Mouse (Mus musculus) forebrain, embryonic 14.5 days (tissue): Measurements from ENCODE around the gene Pnmal1. TPM values are rescaled to one million over a fixed set of nuclear protein-coding genes. Genes with fewer than 3 reads are reported as not detected.

Experiments used
- ATAC-seq: fragments of 200-750 bp; cut with Nextera tagmentation; 2 replicates; pipeline ENCODE4 v1.8.0; 2017; ENCODE audit warnings: mild to moderate bottlenecking, moderate library complexity
- DNase-seq: peaks from one replicate; pipeline ENCODE4 v3.0.0-alpha.2; 2015; ENCODE audit warnings: low spot score
- H3K27ac ChIP-seq: fragments of 300-500 bp; sonication (generic); 2 replicates; pipeline ENCODE4 v1.5.1; 2014; ENCODE audit warnings: low read depth, mild to moderate bottlenecking, control low read depth, low read length, moderate library complexity
- H3K27me3 ChIP-seq: fragments of 300-500 bp; sonication (generic); replicated peaks from 2 replicates; pipeline ENCODE4 v1.6.1; 2014; ENCODE audit warnings: low read length, control low read depth, mixed read lengths; ENCODE audit not compliant: control insufficient read depth, insufficient read depth
- H3K36me3 ChIP-seq: fragments of 300-500 bp; sonication (generic); 2 replicates; pipeline ENCODE4 v1.6.1; 2014; ENCODE audit warnings: low read length, control low read depth; ENCODE audit not compliant: control insufficient read depth, insufficient read depth
- H3K4me1 ChIP-seq: fragments of 300-500 bp; sonication (generic); 2 replicates; pipeline ENCODE4 v1.6.1; 2014; ENCODE audit warnings: antibody characterized with exemption, low read length, control low read depth; ENCODE audit not compliant: control insufficient read depth, insufficient read depth
- H3K4me2 ChIP-seq: fragments of 300-500 bp; sonication (generic); 2 replicates; pipeline ENCODE4 v1.6.1; 2014; ENCODE audit warnings: mild to moderate bottlenecking, control low read depth, low read length
- H3K4me3 ChIP-seq: fragments of 300-500 bp; sonication (generic); 2 replicates; pipeline ENCODE4 v1.5.1; 2014; ENCODE audit warnings: low read depth, low read length, control low read depth
- H3K9ac ChIP-seq: fragments of 300-500 bp; sonication (generic); 2 replicates; pipeline ENCODE4 v1.6.1; 2014; ENCODE audit warnings: mild to moderate bottlenecking, low read length, control low read depth, moderate library complexity
- H3K9me3 ChIP-seq: fragments of 300-500 bp; sonication (generic); replicated peaks from 2 replicates; pipeline ENCODE4 v1.6.1; 2016; ENCODE audit warnings: low read length, control low read depth, mixed read lengths; ENCODE audit not compliant: control insufficient read depth
- WGBS: fragments of 180-500 bp; shearing (Covaris S2); extraction: QIAGEN DNeasy Blood & Tissue Kit; methylation state at CpG from one replicate; pipeline ENCODE4 v1.1.7; 2014; 5-methylcytosine and 5-hydroxymethylcytosine counted together
- polyA plus RNA-seq: library from polyadenylated mRNA; unstranded; fragments of >200 nt; fragmentation: Nextera tagmentation; extraction: Ambion mirVana; gene quantifications from 2 replicates; pipeline ENCODE4 v1.2.1, GENCODE M21; 2014

Gene Pnmal1
- polyA plus RNA-seq, 1 experiment from 2014 or later, result 55.5 TPM

- Histone ChIP-seq H3K27ac (peak overlapping the region; percentile 74), H3K4me3 (no peak overlapping the region), H3K4me2 (peak overlapping the region; percentile 8; the same call in 1 of the 2 replicates), H3K4me1 (peaks cover 26% of the 10 kb centered on the region), H3K9ac (no peak overlapping the region; the same call in 1 of the 2 replicates), H3K9me3 (no peaks in the 10 kb centered on the region), H3K27me3 (no peaks in the 10 kb centered on the region), H3K36me3 (no peaks in the 10 kb centered on the region)
- ATAC-seq (0 out of 2 replicates have a peak, but pooled peaks have one; percentile 35), DNase-seq (peak; percentile 56)
- 33% methylated on average over 7 of the region's 7 CpGs for WGBS
Measured at GRCm38 (mm10) chr7:16987541-16988149, 28.2 kb downstream of the Pnmal1 start.

GRCm38 (mm10) chr7:16988405-16988804, 28.9 kb downstream of the Pnmal1 start:
- Histone ChIP-seq H3K4me1 (peaks cover 26% of the 10 kb centered on the region), H3K27me3 (no peaks in the 10 kb centered on the region), H3K4me2 (no peak overlapping the region), H3K9ac (no peak overlapping the region; the same call in 1 of the 2 replicates), H3K9me3 (no peaks in the 10 kb centered on the region), H3K27ac (peak overlapping the region; percentile 74), H3K4me3 (no peak overlapping the region), H3K36me3 (no peaks in the 10 kb centered on the region)
- 33% methylated on average over 3 of the region's 3 CpGs for WGBS
- ATAC-seq, result 0 out of 2 replicates have a peak, but pooled peaks have one; percentile 21
- peak; percentile 76 for DNase-seq

- Histone ChIP-seq H3K36me3 (no peaks in the 10 kb centered on the region), H3K4me3 (no peak overlapping the region), H3K27me3 (no peaks in the 10 kb centered on the region), H3K9me3 (no peaks in the 10 kb centered on the region), H3K4me1 (peaks cover 26% of the 10 kb centered on the region), H3K4me2 (no peak overlapping the region), H3K27ac (peak overlapping the region; percentile 54; the same call in 1 of the 2 replicates), H3K9ac (no peak overlapping the region)
- ATAC-seq (no peak), DNase-seq (no peak)
- WGBS, result 40% methylated on average over 15 of the region's 15 CpGs
Measured at GRCm38 (mm10) chr7:16990006-16990744, 30.7 kb downstream of the Pnmal1 start.

- H3K4me1 ChIP-seq, result peaks cover 27% of the 10 kb centered on the region
Measured at GRCm38 (mm10) chr7:16991681-16992450, 32.4 kb downstream of the Pnmal1 start.

GRCm38 (mm10) chr7:16992451-16992807, 33.0 kb downstream of the Pnmal1 start, which contains the start of gene Ccdc8:
Ccdc8 (plus strand) TSS chr7:16992708.
- H3K9ac ChIP-seq, result peak within 1 kb of the TSS; percentile 69; the same call in 1 of the 2 replicates
- no peaks in the 10 kb centered on the region for H3K9me3 ChIP-seq

More at GRCm38 (mm10) chr7:16991681-16992450, 32.4 kb downstream of the Pnmal1 start:
- Histone ChIP-seq H3K9ac (peak overlapping the region; percentile 3; the same call in 1 of the 2 replicates), H3K27me3 (no peaks in the 10 kb centered on the region), H3K9me3 (no peaks in the 10 kb centered on the region), H3K36me3 (no peaks in the 10 kb centered on the region), H3K27ac (peak overlapping the region; percentile 68), H3K4me2 (0 out of 2 replicates have a peak overlapping the region, but pooled peaks have one; percentile 10), H3K4me3 (no peak overlapping the region)
- DNase-seq, result peak; percentile 85
- WGBS, result 50% methylated on average over 18 of the region's 18 CpGs
- peak; percentile 61 for ATAC-seq

GRCm38 (mm10) chr7:16993651-16994399, 34.3 kb downstream of the Pnmal1 start:
- Histone ChIP-seq H3K27ac (no peak overlapping the region; the same call in 1 of the 2 replicates), H3K4me3 (peak overlapping the region; percentile 39), H3K9me3 (no peaks in the 10 kb centered on the region), H3K9ac (peak overlapping the region; percentile 69), H3K27me3 (no peaks in the 10 kb centered on the region), H3K36me3 (no peaks in the 10 kb centered on the region), H3K4me1 (peaks cover 14% of the 10 kb centered on the region), H3K4me2 (peak overlapping the region; percentile 49)
- ATAC-seq (peak; percentile 89), DNase-seq (peak; percentile 82)
- WGBS, result 1% methylated on average over 27 of the region's 27 CpGs

More at GRCm38 (mm10) chr7:16992451-16992807, 33.0 kb downstream of the Pnmal1 start, which contains the start of gene Ccdc8:
- no peaks in the 10 kb centered on the region for H3K36me3 ChIP-seq
- no peaks in the 10 kb centered on the region for H3K27me3 ChIP-seq
- no peak for DNase-seq
- peak within 1 kb of the TSS; percentile 49; the same call in 1 of the 2 replicates for H3K4me2 ChIP-seq
- peaks cover 25% of the 10 kb centered on the region for H3K4me1 ChIP-seq
- peak within 1 kb of the TSS; percentile 68 for H3K27ac ChIP-seq
- 97% methylated on average over 5 of the region's 5 CpGs for WGBS
- ATAC-seq, result no peak
- H3K4me3 ChIP-seq, result peak within 1 kb of the TSS; percentile 39; the same call in 1 of the 2 replicates

GRCm38 (mm10) chr7:16994400-16994799, 34.9 kb downstream of the Pnmal1 start:
- Histone ChIP-seq H3K9ac (peak overlapping the region; percentile 69), H3K27me3 (no peaks in the 10 kb centered on the region), H3K9me3 (no peaks in the 10 kb centered on the region), H3K27ac (no peak overlapping the region; the same call in 1 of the 2 replicates), H3K36me3 (no peaks in the 10 kb centered on the region), H3K4me3 (peak overlapping the region; percentile 39), H3K4me2 (peak overlapping the region; percentile 49), H3K4me1 (peaks cover 14% of the 10 kb centered on the region)
- 6% methylated on average over 20 of the region's 20 CpGs for WGBS
- no peak for DNase-seq
- ATAC-seq, result no peak

GRCm38 (mm10) chr7:16995345-16995744, 35.9 kb downstream of the Pnmal1 start:
- H3K4me2 ChIP-seq, result peak overlapping the region; percentile 49
- no peak for ATAC-seq
- WGBS, result 83% methylated on average over 4 of the region's 4 CpGs
- no peaks in the 10 kb centered on the region for H3K36me3 ChIP-seq
- H3K4me1 ChIP-seq, result peaks cover 14% of the 10 kb centered on the region
- H3K4me3 ChIP-seq, result peak overlapping the region; percentile 39; the same call in 1 of the 2 replicates
- no peak for DNase-seq
- no peaks in the 10 kb centered on the region for H3K9me3 ChIP-seq
- no peaks in the 10 kb centered on the region for H3K27me3 ChIP-seq
- no peak overlapping the region; the same call in 1 of the 2 replicates for H3K27ac ChIP-seq
- peak overlapping the region; percentile 69; the same call in 1 of the 2 replicates for H3K9ac ChIP-seq
